Mouse (Mus musculus) bone marrow macrophage, adult 2 months (primary cell): ENCODE data around the gene Ctbs.

Experiments used
- CTCF ChIP-seq: IDR thresholded peaks from 2 replicates; pipeline ENCODE4 v1.5.1; 2012; ENCODE audit warnings: low read depth, mild to moderate bottlenecking, low read length, moderate library complexity
- POLR2A ChIP-seq: IDR thresholded peaks from 2 replicates; pipeline ENCODE4 v1.6.1; 2012; ENCODE audit warnings: mild to moderate bottlenecking, low read depth, low read length, borderline replicate concordance

DNA sequence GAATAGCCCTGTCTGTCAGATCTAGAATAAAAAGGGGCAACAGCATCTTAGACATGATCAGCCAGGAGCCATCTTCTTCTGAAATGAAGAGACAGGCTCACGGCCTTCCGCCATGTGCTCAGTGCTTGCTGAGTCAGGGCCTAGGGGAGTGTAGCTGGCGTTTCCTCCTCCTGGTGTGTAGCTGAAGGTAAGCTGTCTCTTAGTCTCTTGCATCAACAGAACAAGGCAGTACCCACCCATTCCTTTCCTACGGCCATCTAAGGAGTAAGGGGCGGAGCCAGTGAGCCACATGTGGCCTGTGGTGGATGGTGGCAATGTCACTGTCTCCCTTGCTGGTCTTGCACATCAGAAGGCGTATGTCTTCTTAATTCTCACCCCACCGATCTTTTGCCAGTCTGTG, 39.5 kb upstream of the Ctbs start:
- no peak for TF ChIP-seq CTCF
- TF ChIP-seq POLR2A, result no peak
